Mouse (Mus musculus) hindbrain, embryonic 16.5 days (tissue): ENCODE measurements at regions not wholly inside any gene's neighbourhood (a gene's known extent, or its start where the extent isn't known, plus 50 kb on each side); places are given as distances from the start of the nearest gene placed in this dataset.

Source experiments
- ATAC-seq: fragments of 200-750 bp; cut with Nextera tagmentation; 2 replicates; pipeline ENCODE4 v1.8.0; 2017; ENCODE audit warnings: moderate TSS enrichment, moderate library complexity
- H3K27ac ChIP-seq: fragments of 300-500 bp; sonication (generic); 2 replicates; pipeline ENCODE4 v1.5.1; 2014; ENCODE audit warnings: low read depth, mild to moderate bottlenecking, control low read depth, low read length, moderate library complexity
- H3K27me3 ChIP-seq: fragments of 300-500 bp; sonication (generic); replicated peaks from 2 replicates; pipeline ENCODE4 v1.6.1; 2014; ENCODE audit warnings: low read length; ENCODE audit not compliant: control insufficient read depth, insufficient read depth
- H3K36me3 ChIP-seq: fragments of 300-500 bp; sonication (generic); 2 replicates; pipeline ENCODE4 v1.6.1; 2014; ENCODE audit warnings: mild to moderate bottlenecking, low read length, moderate library complexity, mixed read lengths; ENCODE audit not compliant: control insufficient read depth, insufficient read depth
- H3K4me1 ChIP-seq: fragments of 300-500 bp; sonication (generic); 2 replicates; pipeline ENCODE4 v1.6.1; 2014; ENCODE audit warnings: low read depth, low read length; ENCODE audit not compliant: control insufficient read depth, insufficient read depth
- H3K4me2 ChIP-seq: fragments of 300-500 bp; sonication (generic); 2 replicates; pipeline ENCODE4 v1.6.1; 2014; ENCODE audit warnings: mild to moderate bottlenecking, low read length, control low read depth, moderate library complexity
- H3K4me3 ChIP-seq: fragments of 300-500 bp; sonication (generic); 2 replicates; pipeline ENCODE4 v1.5.1; 2014; ENCODE audit warnings: mild to moderate bottlenecking, low read length, control low read depth, moderate library complexity
- H3K9ac ChIP-seq: fragments of 300-500 bp; sonication (generic); 2 replicates; pipeline ENCODE4 v1.6.1; 2014; ENCODE audit warnings: low read depth, mild to moderate bottlenecking, control low read depth, low read length, moderate library complexity
- H3K9me3 ChIP-seq: fragments of 300-500 bp; sonication (generic); 2 replicates; pipeline ENCODE4 v1.6.1; 2014; ENCODE audit warnings: mild to moderate bottlenecking, low read length, moderate library complexity; ENCODE audit not compliant: control insufficient read depth
- WGBS: fragments of 180-500 bp; shearing (Covaris S2); extraction: QIAGEN DNeasy Blood & Tissue Kit; methylation state at CpG from one replicate; pipeline ENCODE4 v1.1.7; 2014; 5-methylcytosine and 5-hydroxymethylcytosine counted together

GRCm38 (mm10) chr17:9917031-9917430 is 247.5 kb upstream of the Pabpc6 start:
- Histone ChIP-seq H3K36me3 (no peaks in the 10 kb centered on the region), H3K9me3 (no peaks in the 10 kb centered on the region), H3K27me3 (no peaks in the 10 kb centered on the region), H3K9ac (no peak overlapping the region), H3K27ac (no peak overlapping the region), H3K4me3 (no peak overlapping the region), H3K4me1 (peaks cover 3% of the 10 kb centered on the region; the same call in 1 of the 2 replicates), H3K4me2 (no peak overlapping the region)
- 28% methylated on average over 2 of the region's 2 CpGs for WGBS
- ATAC-seq: no peak

DNA sequence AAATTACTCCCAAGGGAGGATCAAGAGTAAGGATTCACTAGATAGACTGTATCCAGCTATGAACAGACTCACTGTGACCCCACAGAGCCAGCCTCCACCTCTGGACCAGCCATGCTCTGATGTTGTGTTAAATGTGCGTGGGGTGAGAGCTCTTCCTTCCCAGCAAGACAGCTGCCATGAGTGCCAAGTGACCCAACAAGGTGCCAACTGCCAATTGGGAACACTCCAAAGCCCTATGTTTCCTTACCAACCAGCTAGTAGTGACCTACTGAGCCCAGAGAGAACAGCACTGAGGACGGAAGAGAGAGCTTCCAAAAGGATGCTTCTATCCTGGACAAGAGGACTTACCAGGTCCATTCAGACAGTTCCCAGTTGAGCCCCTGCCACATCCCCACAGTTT is 241.3 kb upstream of the Pabpc6 start:
- Histone ChIP-seq H3K9me3 (no peaks in the 10 kb centered on the region), H3K4me3 (no peak overlapping the region), H3K4me1 (peaks cover 9% of the 10 kb centered on the region), H3K27ac (no peak overlapping the region), H3K9ac (no peak overlapping the region), H3K4me2 (no peak overlapping the region), H3K36me3 (no peaks in the 10 kb centered on the region), H3K27me3 (no peaks in the 10 kb centered on the region)
- WGBS: 85% methylated on average over 2 of the region's 2 CpGs
- ATAC-seq: no peak

DNA sequence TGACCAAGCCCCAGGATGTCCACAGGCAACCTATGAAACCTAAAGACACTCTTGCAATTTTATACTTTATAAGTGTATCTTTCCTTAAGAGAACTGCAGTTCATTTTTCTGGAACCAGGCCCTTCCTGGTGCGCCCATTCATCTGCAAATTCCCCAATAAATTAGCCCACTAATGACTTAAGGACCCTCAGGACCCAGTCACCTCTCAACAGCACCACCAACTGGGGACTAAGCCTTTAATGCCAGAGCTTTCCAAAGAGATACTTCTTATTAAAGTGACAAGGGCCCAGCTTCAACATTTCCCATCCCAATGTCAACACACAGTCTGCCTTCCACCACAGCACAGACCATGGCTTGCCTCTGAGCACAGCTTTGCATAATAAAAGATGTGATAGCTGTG is 237.6 kb upstream of the Pabpc6 start:
- H3K4me2 ChIP-seq: no peak overlapping the region
- no peaks in the 10 kb centered on the region for H3K9me3 ChIP-seq
- H3K4me1 ChIP-seq: peaks cover 27% of the 10 kb centered on the region
- no peak overlapping the region for H3K4me3 ChIP-seq
- H3K27me3 ChIP-seq: no peaks in the 10 kb centered on the region
- no peak overlapping the region for H3K9ac ChIP-seq
- H3K27ac ChIP-seq: peak overlapping the region; percentile 49; the same call in 1 of the 2 replicates
- WGBS: 34% methylated on average over 1 of the region's 1 CpGs
- no peaks in the 10 kb centered on the region for H3K36me3 ChIP-seq
- ATAC-seq: no peak

DNA sequence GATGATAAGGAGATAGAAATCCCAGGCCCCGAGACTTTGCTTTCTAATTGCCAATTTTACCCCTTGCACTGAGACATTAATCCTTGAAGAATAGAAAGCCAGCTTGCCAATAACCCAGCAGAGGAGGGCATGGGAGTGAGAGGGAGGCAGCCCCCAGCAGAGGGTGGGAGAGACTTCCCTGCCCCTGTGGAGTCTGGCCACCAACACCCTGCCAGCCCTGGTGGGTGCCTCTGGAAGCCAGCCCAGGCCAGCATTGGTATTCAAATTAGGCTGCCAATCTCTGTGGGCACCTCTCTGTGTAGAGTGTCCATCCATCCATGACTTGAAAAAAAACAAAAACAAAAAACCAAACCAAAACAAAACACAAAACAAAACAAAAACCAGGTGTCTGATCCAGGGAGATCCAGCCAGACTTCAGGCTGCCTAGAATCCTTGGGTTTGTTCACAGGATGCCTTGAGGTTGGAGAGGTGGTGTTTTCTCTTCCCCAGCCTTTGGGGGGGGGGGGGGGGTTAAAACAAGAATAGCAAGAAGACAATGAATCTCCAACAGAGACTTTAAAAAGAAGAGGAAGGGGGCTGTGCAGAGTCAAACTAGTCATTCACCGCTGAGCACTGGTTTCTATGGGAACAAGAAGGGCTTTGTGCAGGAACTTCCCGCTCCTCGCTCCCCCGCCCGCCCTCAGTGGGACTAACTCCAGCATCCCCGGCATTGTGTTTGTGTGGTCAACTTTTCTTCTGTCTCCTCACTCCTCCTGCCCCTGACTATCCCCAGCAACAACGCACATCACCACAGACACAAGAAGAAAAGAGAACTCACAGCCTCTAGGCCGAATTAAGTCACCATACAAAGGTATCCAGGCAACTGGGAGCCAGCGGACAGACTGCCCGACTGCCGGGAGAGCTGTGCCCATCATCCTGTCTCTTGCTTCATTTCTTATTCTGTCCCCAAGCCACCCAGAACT is 236.3 kb upstream of the Pabpc6 start:
- no peak overlapping the region for H3K4me3 ChIP-seq

GRCm38 (mm10) chr17:9904525-9904991 is 235.0 kb upstream of the Pabpc6 start:
- 8% methylated on average over 6 of the region's 6 CpGs for WGBS

More for the DNA sequence above, 236.3 kb upstream of the Pabpc6 start:
- WGBS: 4% methylated on average over 12 of the region's 12 CpGs
- peak overlapping the region; percentile 87 for H3K27ac ChIP-seq
- H3K4me2 ChIP-seq: peak overlapping the region; percentile 33
- peaks cover 27% of the 10 kb centered on the region for H3K4me1 ChIP-seq
- H3K9ac ChIP-seq: peak overlapping the region; percentile 19; the same call in 1 of the 2 replicates
- no peaks in the 10 kb centered on the region for H3K36me3 ChIP-seq
- H3K9me3 ChIP-seq: no peaks in the 10 kb centered on the region
- ATAC-seq: peak; percentile 90
- H3K27me3 ChIP-seq: no peaks in the 10 kb centered on the region

GRCm38 (mm10) chr17:9903313-9903712 is 233.8 kb upstream of the Pabpc6 start:
- Histone ChIP-seq H3K36me3 (no peaks in the 10 kb centered on the region), H3K4me1 (peaks cover 27% of the 10 kb centered on the region), H3K4me3 (no peak overlapping the region), H3K27ac (peak overlapping the region; percentile 87), H3K9me3 (no peaks in the 10 kb centered on the region), H3K27me3 (no peaks in the 10 kb centered on the region), H3K9ac (no peak overlapping the region), H3K4me2 (no peak overlapping the region)
- peak; percentile 53 for ATAC-seq
- 40% methylated on average over 4 of the region's 4 CpGs for WGBS

More at GRCm38 (mm10) chr17:9904525-9904991, 235.0 kb upstream of the Pabpc6 start:
- peaks cover 27% of the 10 kb centered on the region for H3K4me1 ChIP-seq
- H3K4me2 ChIP-seq: no peak overlapping the region
- no peak overlapping the region for H3K9ac ChIP-seq
- peak overlapping the region; percentile 87 for H3K27ac ChIP-seq
- 0 out of 2 replicates have a peak, but pooled peaks have one; percentile 5 for ATAC-seq
- no peaks in the 10 kb centered on the region for H3K27me3 ChIP-seq
- no peaks in the 10 kb centered on the region for H3K9me3 ChIP-seq
- H3K4me3 ChIP-seq: no peak overlapping the region
- H3K36me3 ChIP-seq: no peaks in the 10 kb centered on the region

DNA sequence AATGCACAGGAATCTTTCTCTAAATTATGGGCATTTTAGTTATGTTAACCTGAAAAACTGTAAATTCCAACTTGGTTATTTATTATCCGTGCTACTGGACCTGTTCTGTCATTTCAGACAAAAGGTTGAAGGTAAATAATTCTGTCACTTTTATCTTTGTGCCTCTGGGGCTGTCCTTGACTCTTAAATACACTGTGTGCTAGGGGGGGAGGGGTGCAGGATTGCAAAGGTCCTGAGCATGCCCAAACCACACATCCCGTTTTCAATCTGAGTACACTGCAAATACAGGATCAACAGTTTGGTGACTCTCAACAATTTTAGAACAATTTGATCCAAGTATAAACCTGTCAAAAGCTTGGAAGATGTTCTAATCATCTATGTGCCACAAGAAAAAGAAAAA is 227.4 kb upstream of the Pabpc6 start:
- H3K9ac ChIP-seq: no peak overlapping the region
- no peaks in the 10 kb centered on the region for H3K4me1 ChIP-seq
- no peak overlapping the region for H3K4me2 ChIP-seq
- H3K9me3 ChIP-seq: no peaks in the 10 kb centered on the region
- H3K36me3 ChIP-seq: no peaks in the 10 kb centered on the region
- WGBS: 51% methylated on average over 2 of the region's 2 CpGs
- H3K4me3 ChIP-seq: no peak overlapping the region
- no peaks in the 10 kb centered on the region for H3K27me3 ChIP-seq
- no peak overlapping the region for H3K27ac ChIP-seq
- no peak for ATAC-seq

DNA sequence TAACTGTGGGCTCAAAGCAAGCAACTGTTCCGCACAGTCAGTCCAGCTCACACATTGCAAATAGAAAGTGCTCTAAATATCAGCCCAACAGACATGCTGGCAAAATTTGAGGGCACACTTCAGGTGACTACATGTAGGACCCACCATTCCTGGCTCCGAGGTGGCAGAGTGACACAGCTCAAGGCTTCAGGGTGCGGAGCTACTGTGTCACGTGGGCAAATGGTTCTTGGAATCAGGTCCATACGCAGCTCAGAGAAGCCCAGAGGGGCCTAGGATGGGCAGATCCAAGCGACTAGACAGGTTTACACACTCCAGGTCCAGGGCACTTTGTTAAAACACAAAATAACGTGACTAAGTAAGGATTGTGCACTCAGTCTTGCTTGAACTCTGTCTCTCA is 226.2 kb upstream of the Pabpc6 start:
- Histone ChIP-seq H3K27me3 (no peaks in the 10 kb centered on the region), H3K36me3 (no peaks in the 10 kb centered on the region), H3K4me2 (no peak overlapping the region), H3K4me3 (no peak overlapping the region), H3K4me1 (no peaks in the 10 kb centered on the region), H3K9me3 (no peaks in the 10 kb centered on the region), H3K9ac (no peak overlapping the region), H3K27ac (no peak overlapping the region)
- 85% methylated on average over 7 of the region's 7 CpGs for WGBS
- no peak for ATAC-seq

- Histone ChIP-seq H3K4me2 (no peak overlapping the region), H3K4me1 (no peaks in the 10 kb centered on the region), H3K9me3 (no peaks in the 10 kb centered on the region), H3K27ac (no peak overlapping the region), H3K36me3 (no peaks in the 10 kb centered on the region), H3K27me3 (no peaks in the 10 kb centered on the region), H3K9ac (no peak overlapping the region), H3K4me3 (no peak overlapping the region)
- ATAC-seq: no peak
- 60% methylated on average over 19 of the region's 19 CpGs for WGBS
Measured at GRCm38 (mm10) chr17:9894828-9895685, 225.5 kb upstream of the Pabpc6 start.
